Mouse (Mus musculus): ENCODE measurements around the gene Wnt4.

Wnt4 gene

DNA sequence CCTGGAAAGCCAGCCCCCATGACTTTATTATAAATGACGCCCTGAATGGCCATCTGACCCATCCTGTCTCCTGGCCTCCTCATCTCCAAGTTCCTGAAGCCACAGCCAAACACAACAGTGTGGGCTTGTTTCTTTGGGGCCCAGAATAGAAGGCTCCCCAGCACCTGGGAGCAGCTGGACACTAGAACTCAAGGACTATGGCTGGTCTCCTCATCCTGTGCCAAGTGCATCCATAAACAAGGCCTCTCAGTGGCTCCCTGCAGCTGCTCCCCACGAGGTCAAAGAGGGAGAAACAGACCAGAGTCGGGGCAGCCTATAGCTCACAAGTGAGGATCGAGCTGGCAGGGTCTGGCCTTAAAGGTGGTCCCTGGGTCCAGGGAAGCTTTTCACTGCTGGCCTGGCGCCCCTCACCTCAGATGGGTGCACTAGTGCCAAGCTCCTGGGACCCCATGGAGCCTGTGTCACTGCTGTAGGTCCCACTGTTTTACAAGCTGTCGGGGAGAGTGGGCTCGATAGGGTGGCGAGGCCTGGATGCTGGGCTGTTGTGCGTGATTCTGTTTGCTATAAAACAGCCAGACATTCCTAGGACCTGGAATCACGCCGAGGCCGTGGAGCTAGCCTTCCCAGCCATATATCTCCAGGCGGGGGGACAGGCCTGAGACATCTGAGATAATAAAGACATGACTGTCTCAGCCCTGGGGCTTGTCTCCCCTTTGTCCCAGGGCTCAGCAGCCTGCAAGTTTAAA, 28.7 kb downstream of the Wnt4 start:
- in situ Hi-C loops (cut with MboI, MseI): no loop called here

DNA sequence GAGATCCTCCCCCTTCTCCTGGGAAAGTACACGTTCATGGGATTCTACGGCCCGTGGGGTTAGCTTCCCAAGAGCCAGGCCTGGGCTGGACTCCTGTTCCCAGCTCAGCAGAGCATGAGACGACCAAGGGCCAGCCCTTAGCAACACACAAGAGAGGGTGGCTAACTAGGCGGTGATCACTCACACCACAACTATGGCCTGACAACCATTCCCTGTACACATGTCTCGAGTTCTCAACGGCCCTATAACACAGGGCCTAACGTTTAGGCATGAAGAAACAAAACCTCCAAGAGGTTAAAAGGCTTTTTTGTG, 29.2 kb downstream of the Wnt4 start:
- in situ Hi-C loops (cut with MboI, MseI): no loop called here

DNA sequence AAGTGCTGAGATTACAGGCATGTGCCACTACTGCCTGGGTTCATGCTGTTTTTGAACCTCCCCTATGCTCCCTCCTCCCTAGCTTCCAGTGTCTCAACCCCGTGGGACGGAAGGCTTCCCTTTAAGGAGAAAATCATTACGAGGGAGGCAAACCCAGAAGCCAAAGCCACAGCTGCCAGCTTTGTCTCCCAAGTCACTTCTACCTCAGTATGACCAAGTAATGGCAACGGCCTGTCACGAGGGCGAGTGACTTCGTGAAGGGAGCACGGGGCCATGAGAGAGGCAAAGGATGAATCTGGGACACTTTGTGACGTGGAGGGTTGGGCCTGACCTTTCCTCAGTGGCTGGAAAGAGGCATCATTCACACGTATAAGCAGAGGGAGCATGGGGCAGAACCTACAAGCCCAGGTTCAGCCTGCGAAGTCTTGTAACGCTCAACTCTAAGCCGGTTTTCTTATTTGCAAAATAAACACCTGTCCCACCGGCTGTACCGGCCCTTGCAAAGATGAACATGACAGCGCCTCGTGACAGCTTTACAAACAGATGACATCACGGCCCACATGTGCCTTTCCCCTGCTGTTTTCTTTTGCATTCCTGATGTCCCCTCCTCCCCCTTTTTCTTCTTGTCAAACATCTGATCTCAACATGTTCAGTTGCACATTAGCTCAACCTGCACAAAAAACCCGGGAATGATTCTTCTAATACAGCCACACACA, 29.9 kb downstream of the Wnt4 start:
- in situ Hi-C loops (cut with MboI, MseI): no loop called here

DNA sequence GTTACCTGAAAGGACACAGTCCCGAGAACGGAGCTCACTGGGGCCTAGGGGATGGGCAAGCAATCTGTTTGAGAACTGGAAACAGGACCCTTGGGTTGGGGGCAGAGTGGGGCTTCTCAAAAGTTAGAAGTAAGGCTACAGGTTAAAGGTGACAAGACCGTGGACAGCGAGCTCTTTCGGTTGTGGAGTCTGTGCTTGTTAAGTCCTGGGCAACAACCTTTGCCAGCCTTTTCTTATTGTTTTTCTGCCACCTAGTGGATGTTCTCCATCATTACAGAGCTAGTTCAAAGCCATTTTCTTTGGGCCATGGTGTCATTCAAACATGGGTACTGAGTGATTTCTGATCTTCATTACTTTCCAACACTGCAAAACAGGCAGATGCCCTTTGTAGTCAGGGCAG, 31.1 kb downstream of the Wnt4 start:
- in situ Hi-C loops (cut with MboI, MseI): no loop called here

DNA sequence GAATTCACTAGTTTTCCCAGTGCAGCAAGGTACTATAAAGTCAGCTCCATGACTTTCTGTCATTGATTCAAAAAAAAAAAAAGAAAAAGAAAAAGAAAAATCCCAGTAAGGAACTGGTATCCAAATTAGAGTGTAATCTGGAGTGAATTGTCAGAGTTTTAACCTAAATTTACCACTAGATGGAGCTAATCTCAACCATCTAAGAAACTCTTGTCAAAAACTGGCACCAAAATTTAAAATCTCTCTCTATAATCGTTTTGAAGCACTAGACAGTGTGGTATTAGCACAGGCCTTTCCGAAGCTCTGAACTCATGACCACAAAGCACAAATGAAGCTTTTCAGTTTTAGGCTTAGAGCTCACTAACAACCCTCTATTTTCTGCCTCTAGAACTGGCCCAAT, 36.2 kb downstream of the Wnt4 start:
- in situ Hi-C loops (cut with MboI, MseI): loop anchor here (5.0 to 10.0 kb wide), 2 partner anchors 84 to 241 kb away; no protein-coding TSS in a partner anchor

DNA sequence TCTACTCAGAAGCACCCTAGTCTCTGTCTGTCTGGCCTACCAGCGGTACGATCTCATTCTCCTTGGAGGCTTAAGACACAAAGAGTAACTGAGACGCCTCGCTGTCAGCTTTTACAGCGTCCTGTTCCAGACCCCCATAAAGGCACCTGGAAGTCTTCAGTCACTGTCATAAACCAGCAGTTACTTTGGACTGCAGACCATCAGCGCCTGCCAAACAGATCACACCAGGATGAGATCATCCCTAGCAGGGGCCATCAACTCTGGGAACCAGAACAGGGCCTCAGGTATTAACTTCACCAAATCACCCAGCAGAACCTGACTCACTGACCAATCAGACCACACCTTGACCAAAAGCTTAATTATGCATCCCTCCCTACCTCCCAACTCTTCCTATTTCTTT, 37.3 kb downstream of the Wnt4 start:
- in situ Hi-C loops (cut with MboI, MseI): loop anchor here (5.0 to 10.0 kb wide), 2 partner anchors 83 to 240 kb away; no protein-coding TSS in a partner anchor

DNA sequence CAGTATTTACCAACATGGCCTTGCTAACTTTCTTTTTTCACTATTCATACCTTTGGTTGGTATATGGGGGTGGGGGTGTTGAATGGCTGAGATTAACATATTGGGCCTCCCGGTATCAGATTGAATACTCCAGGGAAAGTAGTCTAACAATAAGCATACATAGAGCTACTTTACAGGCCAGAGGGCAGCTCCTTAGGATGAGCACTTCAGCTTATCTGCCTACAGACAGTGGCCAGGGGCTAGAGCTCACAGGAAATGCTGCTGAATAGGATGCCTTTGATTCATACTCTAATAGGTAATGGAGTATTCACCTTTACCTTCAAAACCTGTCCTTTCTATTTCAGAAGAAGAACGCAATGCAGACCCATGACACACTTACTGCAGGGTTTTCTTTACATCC, 37.8 kb downstream of the Wnt4 start:
- in situ Hi-C loops (cut with MboI, MseI): loop anchor here (10.0 kb wide), 1 partner anchor 240 kb away; no protein-coding TSS in a partner anchor

DNA sequence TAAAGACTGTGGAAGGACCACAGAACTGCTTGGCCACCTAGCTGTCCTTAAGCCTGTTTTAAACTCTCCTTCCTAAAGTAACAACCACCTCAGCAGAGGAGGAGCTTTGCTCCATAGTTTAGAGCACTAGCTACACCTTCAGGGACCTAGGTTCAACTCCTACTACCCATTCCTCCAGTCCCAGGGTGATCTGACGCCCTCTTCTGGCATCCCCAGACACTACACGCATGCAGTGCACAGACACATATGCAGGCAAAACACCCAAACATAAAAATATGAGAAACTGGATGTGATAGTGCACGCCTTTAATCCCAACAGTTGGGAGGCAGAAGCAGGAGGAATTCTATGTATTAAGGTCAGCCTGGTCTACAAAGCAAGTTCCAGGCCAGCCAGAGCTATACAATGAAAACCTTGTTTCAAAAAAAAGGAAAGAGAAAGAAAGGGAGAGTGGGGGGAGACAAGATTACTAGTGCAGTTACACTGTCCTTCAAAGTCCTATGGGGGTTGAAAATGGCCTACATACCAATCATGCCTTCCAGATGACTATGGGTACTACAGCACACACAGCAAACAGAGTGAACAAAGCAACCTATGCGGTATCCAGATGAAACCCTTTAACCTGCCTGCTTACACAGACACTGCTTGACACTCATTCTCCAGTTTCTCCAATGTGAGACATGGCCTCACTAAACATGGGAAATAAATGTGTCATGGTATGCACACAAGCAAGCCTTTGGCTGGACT, 38.9 kb downstream of the Wnt4 start:
- in situ Hi-C loops (cut with MboI, MseI): loop anchor here (10.0 kb wide), 1 partner anchor 239 kb away; no protein-coding TSS in a partner anchor

DNA sequence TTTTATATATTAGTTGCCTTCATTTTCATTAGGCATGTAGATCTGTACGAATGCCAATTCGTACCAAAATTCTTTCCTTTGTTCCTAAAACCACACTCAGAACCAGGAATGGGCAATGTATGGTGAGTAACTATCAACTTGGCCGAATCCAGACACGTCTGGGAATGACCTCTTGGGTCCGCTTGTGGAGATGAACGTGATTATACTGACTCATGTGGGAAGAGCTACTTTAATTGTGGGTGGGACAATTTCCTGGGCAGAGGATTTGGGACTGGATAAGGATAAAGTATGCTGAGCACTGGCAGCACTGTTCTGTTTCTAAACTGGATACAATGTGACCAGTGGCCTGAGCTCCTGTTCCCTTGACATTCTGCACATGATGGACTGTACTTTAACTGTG, 47.6 kb downstream of the Wnt4 start:
- in situ Hi-C loops (cut with MboI, MseI): loop anchor here (10.0 kb wide), 1 partner anchor 830 kb away; no protein-coding TSS in a partner anchor

DNA sequence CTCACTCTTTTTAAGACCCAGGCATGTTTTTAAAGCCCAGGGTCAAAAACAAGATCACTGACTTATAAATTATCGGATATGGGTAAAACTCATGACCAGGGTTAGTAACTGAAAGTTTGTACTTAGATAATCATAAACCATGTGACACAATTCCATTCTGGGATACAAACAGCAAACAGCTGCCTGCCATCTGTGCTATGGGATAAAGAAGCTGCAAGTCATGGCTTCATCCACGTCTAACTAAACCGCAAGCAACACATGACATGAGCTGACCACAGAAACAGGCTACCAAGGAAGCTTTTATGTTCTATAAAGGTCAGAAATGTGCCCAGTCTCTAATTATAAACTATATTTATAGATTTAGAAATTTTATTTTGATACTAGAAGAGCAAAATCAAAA, 49.2 kb downstream of the Wnt4 start:
- in situ Hi-C loops (cut with MboI, MseI): loop anchor here (10.0 kb wide), 1 partner anchor 828 kb away; no protein-coding TSS in a partner anchor

DNA sequence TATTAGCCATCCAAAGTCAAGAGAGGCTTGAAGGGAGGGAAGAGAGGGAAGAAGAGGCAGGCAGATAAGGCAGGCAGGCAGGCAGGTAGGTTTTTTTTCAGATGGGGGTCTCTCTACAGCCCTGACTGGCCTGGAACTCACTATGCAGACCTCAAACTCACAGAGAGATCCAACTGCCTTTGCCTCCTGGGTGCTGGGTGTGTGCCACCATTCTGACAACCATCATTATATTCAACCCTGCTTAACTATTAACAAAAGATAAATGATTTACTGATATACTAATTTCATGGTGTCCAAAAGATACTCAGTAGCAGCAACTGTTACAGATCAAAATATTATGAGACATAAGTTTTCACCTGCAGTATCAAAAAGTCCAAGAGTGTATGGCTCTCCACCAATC, 54.8 kb downstream of the Wnt4 start:
- in situ Hi-C loops (cut with MboI, MseI): loop anchor here (5.0 to 10.0 kb wide), 2 partner anchors 857 to 880 kb away; no protein-coding TSS in a partner anchor

DNA sequence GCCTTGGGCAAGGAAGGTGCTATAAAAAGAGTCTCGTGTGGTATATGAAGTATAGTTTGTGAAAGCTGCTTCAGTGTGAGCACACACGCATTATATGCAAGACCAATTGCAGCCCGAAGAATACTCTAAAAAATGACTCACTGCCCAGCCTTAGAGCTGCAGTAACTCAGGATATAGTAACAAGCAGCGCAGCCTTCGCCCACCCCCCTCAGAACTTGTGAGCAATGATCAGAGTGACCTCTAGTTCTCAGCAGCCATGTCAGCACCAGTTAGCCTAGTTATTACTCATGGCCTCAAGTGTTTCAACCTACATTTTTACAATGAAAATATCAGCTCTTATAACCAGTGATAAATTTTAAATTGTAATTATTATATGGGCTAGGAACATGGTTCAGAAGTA, 59.2 kb downstream of the Wnt4 start:
- in situ Hi-C loops (cut with MboI, MseI): loop anchor here (10.0 kb wide), 1 partner anchor 862 kb away; no protein-coding TSS in a partner anchor

DNA sequence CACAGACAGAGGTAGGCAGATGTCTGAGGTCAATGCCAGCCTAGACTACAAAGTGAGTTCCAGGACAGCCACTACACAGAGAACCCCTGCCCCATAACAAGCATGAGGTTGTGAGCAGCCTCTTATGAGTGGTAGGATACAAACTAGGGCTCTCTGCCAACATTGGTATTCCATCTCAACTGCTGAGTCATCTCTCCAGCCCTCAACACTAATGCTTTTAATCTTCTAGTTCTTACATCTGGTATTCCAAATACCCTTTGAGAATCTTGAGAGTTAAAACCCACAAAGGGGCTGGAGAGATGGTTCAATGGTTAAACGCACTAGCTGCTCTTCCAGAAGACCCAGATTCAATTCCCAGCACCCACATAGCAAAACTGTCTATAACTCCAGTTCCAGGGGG, 62.1 kb downstream of the Wnt4 start:
- in situ Hi-C loops (cut with MboI, MseI): loop anchor here (10.0 kb wide), 1 partner anchor 865 kb away; no protein-coding TSS in a partner anchor

DNA sequence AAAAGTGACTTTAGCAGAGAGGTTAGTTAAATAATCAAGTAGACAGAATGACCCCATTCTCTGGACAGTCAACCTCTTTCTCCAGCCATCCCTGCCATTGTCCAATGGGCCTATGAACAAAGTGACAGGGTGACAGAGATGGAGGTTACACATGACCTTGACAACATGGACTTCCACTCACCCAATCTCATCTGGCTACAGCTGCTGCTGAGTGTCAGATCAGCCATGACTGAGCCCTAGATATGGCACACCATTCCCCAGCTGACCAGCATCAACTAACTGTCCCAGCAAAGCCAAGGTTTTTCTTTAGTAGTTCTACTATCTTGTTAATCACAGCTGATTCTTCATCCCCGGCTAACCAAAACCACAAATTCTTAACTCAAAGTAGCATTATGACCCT, 65.5 kb downstream of the Wnt4 start:
- in situ Hi-C loops (cut with MboI, MseI): no loop called here

DNA sequence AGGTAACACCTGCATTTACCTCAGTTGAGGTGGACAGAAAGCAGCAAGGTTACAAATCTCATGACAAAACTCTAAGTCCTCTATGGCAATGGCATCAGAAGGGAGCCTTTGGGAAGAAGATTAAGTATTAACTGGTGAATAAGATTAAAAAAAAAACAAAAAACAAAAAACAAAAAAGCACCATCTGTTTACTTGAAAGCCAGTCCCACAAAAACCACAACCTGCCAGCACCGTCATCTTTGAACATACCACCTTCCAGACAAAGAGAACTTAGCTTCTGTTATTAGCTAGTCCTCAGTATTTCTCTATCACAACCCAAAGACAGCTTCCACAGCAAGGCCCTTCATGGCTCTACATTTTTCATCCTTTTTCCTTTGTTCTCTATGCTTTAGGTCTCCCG, 67.8 kb downstream of the Wnt4 start:
- in situ Hi-C loops (cut with MboI, MseI): no loop called here

DNA sequence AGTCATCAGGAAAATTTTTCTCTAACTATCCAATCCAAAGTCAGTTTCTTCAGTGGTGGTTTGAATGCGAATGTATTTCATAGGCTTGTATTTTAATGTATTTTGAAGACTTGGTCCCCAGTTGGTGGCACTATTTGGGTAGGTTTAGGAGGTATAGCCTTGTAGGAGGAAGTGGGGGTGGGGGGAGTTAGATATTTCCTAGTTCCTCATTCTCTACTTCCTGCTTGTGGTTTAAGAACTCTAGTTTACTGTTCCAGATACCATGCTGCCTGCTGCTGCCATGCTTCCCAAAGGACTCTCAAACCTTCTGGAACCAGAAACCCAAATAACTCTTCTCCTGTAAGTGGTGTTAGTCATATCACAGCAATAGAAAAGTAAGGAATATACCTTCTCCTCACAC, 68.5 kb downstream of the Wnt4 start:
- in situ Hi-C loops (cut with MboI, MseI): no loop called here

All from regulatory T cell (primary cell).